Mouse (Mus musculus): ENCODE results near the gene Tasp1.

DNA sequence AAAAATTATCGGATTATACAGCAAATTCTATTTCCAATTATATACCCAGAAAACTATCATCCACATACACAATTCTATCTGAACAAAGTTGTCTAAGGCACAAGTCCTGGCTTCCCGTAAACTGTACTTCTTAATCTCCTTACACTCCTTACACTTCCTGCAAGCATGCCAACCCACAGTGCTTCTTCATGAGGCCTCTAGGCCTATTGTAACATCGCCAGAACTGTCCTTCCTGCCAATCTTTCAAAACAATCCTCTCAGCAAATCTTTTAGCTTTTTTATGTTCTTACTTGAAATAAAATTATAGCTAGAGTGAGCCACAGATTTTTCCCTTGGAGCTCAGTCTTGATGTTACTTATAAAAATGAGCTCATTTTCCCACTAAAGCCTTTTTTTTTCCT lies 5.1 kb downstream of the Tasp1 start:
- TF ChIP-seq POLR2A (IDR thresholded peaks at IDR 0.05; ENCODE audit: extremely low read depth, insufficient read depth, low read length) (no peak), CTCF (IDR thresholded peaks at IDR 0.05; ENCODE audit: extremely low read depth, insufficient read depth, low read length) (no peak)
